Mouse (Mus musculus) heart, embryonic 16.5 days (tissue): ENCODE data around the gene Fgf9. TPM values are rescaled to one million over a fixed set of nuclear protein-coding genes. Genes with fewer than 3 reads are reported as not detected.

Experiments
- ATAC-seq: fragments of 200-750 bp; cut with Nextera tagmentation; replicated peaks from 2 replicates; pipeline ENCODE4 v1.8.0; 2017; ENCODE audit warnings: moderate number of reproducible peaks; ENCODE audit not compliant: insufficient read depth, low FRiP score; ENCODE audit errors: extremely low read depth
- H3K27ac ChIP-seq: fragments of 300-500 bp; sonication (generic); 2 replicates; pipeline ENCODE4 v1.5.1; 2014; ENCODE audit warnings: mild to moderate bottlenecking, low read length, control low read depth, moderate library complexity
- H3K27me3 ChIP-seq: fragments of 300-500 bp; sonication (generic); 2 replicates; pipeline ENCODE4 v1.6.1; 2014; ENCODE audit warnings: low read length, mixed read lengths; ENCODE audit not compliant: control insufficient read depth, insufficient read depth
- H3K36me3 ChIP-seq: fragments of 300-500 bp; sonication (generic); 2 replicates; pipeline ENCODE4 v1.6.1; 2014; ENCODE audit not compliant: control insufficient read depth, insufficient read depth
- H3K4me1 ChIP-seq: fragments of 300-500 bp; sonication (generic); 2 replicates; pipeline ENCODE4 v1.6.1; 2014; ENCODE audit warnings: low read length, mixed read lengths; ENCODE audit not compliant: control insufficient read depth, insufficient read depth
- H3K4me2 ChIP-seq: fragments of 300-500 bp; sonication (generic); 2 replicates; pipeline ENCODE4 v1.6.1; 2014; ENCODE audit warnings: low read depth, mild to moderate bottlenecking, control low read depth, low read length
- H3K4me3 ChIP-seq: fragments of 300-500 bp; sonication (generic); 2 replicates; pipeline ENCODE4 v1.5.1; 2014; ENCODE audit warnings: mild to moderate bottlenecking, control low read depth, low read length
- H3K9ac ChIP-seq: fragments of 300-500 bp; sonication (generic); 2 replicates; pipeline ENCODE4 v1.6.1; 2014; ENCODE audit warnings: low read length, control low read depth
- H3K9me3 ChIP-seq: fragments of 300-500 bp; sonication (generic); replicated peaks from 2 replicates; pipeline ENCODE4 v1.6.1; 2016; ENCODE audit warnings: low read length; ENCODE audit not compliant: control insufficient read depth
- WGBS: fragments of 180-500 bp; shearing (Covaris S2); extraction: QIAGEN DNeasy Blood & Tissue Kit; methylation state at CpG from one replicate; pipeline ENCODE4 v1.1.7; 2014; 5-methylcytosine and 5-hydroxymethylcytosine counted together
- polyA plus RNA-seq: library from polyadenylated mRNA; unstranded; fragments of >200 nt; fragmentation: Nextera tagmentation; extraction: Ambion mirVana; gene quantifications from 2 replicates; pipeline ENCODE4 v1.2.1, GENCODE M21; 2015

The Fgf9 gene
- polyA plus RNA-seq, 1 experiment from 2014 or later: 6.5 TPM

DNA sequence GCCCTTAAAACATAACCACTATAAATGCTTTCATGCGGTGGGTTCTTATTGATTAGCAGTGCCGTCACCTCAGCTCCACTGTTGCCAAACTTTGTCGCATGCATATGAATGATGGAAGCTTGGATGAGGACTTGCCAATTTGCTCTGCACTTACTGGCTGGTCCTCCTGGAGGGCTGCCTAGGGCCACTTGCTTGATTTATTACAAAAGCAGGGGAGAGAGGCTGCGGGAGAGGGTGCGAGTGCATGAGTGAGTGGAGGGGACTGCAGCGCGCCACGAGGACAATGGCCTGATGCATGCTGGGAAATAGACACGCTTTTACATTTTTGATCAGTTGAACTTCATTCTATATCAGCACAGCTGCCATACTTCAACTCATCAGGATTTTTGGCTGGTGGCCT is 39.3 kb downstream of the Fgf9 start:
- Histone ChIP-seq H3K9me3 (no peaks in the 10 kb centered on the region), H3K9ac (no peak overlapping the region), H3K36me3 (no peaks in the 10 kb centered on the region), H3K4me2 (no peak overlapping the region), H3K4me3 (no peak overlapping the region), H3K27me3 (no peaks in the 10 kb centered on the region), H3K4me1 (0 out of 2 replicates have a peak, but pooled peaks cover 6% of the 10 kb centered on the region), H3K27ac (no peak overlapping the region)
- WGBS: 77% methylated on average over 9 of the region's 9 CpGs
- ATAC-seq: no peak

DNA sequence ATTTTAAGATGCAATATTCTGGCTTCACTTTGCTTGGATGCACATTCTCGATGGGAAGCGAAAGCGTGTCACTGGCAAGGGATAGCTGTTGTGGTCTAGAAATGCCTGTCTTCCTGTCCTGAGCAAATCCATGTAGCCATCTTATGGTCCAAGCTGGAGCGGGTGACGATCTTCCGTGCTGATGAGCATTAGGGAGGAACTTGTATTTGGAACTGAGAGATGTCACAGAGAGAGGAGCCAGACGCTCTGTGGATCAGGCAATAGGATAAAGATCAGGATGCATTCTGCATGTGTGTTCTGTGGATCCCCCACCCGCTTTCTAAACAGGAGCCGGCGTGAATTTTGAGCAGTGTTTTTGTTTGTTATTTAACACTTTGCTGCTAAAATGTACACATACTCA is 41.2 kb downstream of the Fgf9 start:
- no peak for ATAC-seq
- H3K4me3 ChIP-seq: no peak overlapping the region
- H3K27me3 ChIP-seq: no peaks in the 10 kb centered on the region
- no peaks in the 10 kb centered on the region for H3K36me3 ChIP-seq
- H3K27ac ChIP-seq: no peak overlapping the region
- H3K9ac ChIP-seq: no peak overlapping the region
- no peaks in the 10 kb centered on the region for H3K9me3 ChIP-seq
- no peak overlapping the region for H3K4me2 ChIP-seq
- 0 out of 2 replicates have a peak, but pooled peaks cover 6% of the 10 kb centered on the region for H3K4me1 ChIP-seq
- WGBS: 85% methylated on average over 10 of the region's 10 CpGs

DNA sequence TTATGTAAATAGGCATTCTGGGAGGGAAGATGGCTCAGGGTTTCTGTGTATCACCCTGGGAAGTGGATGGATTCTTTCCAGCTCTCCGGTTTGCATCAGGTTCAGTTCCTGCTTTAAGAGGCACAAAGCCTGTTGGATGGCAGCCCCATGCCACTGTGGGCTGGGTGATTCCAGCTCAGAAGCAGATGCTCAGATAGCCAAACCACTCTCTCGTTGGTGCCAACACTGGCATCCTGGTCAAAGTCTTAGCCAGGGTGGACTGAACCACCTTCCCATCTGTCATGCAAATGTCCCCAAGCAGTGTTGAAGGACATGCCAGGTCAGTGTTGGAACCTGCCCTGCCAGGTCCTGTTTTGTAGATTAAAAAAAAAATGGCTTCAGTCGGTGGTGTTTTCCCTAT is 42.0 kb downstream of the Fgf9 start:
- Histone ChIP-seq H3K4me3 (no peak overlapping the region), H3K4me1 (0 out of 2 replicates have a peak, but pooled peaks cover 6% of the 10 kb centered on the region), H3K9me3 (no peaks in the 10 kb centered on the region), H3K4me2 (no peak overlapping the region), H3K9ac (no peak overlapping the region), H3K27ac (no peak overlapping the region), H3K36me3 (no peaks in the 10 kb centered on the region), H3K27me3 (no peaks in the 10 kb centered on the region)
- WGBS: 50% methylated on average over 3 of the region's 3 CpGs
- no peak for ATAC-seq

DNA sequence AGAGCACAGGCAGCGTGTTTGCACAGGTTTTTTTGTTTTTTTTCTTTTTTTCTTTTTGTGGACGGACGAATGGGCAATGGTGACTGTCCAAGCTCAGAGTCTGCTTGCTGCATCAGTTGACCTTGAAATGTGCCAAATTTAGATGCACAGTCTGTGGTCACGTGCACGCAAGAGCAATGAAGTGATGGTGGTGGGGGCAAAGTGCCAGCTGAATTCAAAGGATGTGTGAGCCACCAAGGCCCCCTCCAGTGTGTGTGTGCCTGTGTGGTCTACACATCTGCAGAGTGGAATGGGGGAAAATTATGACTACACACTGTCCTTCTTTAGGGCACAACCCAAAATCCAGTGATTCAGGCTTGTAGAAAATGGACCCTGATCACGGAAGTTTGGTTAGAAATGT is 42.8 kb downstream of the Fgf9 start:
- peak overlapping the region; percentile 12 for H3K4me2 ChIP-seq
- H3K27ac ChIP-seq: peak overlapping the region; percentile 68
- H3K36me3 ChIP-seq: no peaks in the 10 kb centered on the region
- 0 out of 2 replicates have a peak, but pooled peaks cover 2% of the 10 kb centered on the region for H3K9me3 ChIP-seq
- no peak overlapping the region for H3K4me3 ChIP-seq
- ATAC-seq: peak; percentile 83
- WGBS: 26% methylated on average over 6 of the region's 6 CpGs
- H3K27me3 ChIP-seq: no peaks in the 10 kb centered on the region
- no peak overlapping the region for H3K9ac ChIP-seq
- 0 out of 2 replicates have a peak, but pooled peaks cover 6% of the 10 kb centered on the region for H3K4me1 ChIP-seq

DNA sequence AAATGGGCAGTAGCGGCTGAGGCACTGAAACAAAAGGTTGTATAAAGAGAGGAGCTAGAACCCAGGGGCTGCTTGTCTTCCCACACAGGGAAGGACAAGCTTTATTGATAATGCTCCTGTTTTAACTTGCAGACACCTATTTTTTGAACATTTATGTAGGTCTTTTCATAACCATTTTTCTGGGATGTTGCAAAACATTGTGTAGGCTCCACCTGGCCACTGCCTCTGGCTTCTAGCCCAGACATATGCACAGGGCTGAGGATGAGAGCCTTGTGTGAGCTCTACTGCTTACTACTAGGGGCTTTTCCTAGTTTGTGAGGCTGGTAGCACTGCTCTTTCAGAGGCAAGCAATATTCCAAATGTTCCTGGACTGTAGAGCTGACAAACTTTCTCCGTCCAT is 43.8 kb downstream of the Fgf9 start:
- 91% methylated on average over 2 of the region's 2 CpGs for WGBS
- 0 out of 2 replicates have a peak, but pooled peaks cover 6% of the 10 kb centered on the region for H3K4me1 ChIP-seq
- H3K4me2 ChIP-seq: no peak overlapping the region
- no peak overlapping the region for H3K9ac ChIP-seq
- no peak for ATAC-seq
- no peaks in the 10 kb centered on the region for H3K27me3 ChIP-seq
- H3K36me3 ChIP-seq: no peaks in the 10 kb centered on the region
- H3K4me3 ChIP-seq: no peak overlapping the region
- no peak overlapping the region for H3K27ac ChIP-seq
- H3K9me3 ChIP-seq: 0 out of 2 replicates have a peak, but pooled peaks cover 2% of the 10 kb centered on the region

DNA sequence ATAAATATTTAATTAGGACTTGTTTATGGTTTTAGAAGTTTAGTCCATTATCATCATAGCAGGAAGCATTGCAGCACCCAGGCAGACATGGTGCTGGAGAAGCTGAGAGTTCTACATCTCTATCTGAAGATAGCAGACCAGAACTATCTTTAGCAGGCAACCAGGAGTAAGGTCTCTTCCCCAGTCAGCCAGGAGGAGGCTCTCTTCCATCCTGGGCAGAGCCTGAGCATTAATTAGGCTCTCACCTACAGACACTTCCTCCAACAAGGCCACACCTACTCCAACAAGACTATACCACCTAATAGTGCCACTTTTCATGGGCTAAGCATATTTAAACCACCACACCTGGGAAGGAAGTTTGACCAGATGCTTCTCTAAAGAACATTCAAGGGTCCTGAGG is 54.3 kb downstream of the Fgf9 start:
- Histone ChIP-seq H3K36me3 (no peaks in the 10 kb centered on the region), H3K9ac (no peak overlapping the region), H3K4me1 (peaks cover 7% of the 10 kb centered on the region; the same call in 1 of the 2 replicates), H3K27ac (no peak overlapping the region), H3K9me3 (no peaks in the 10 kb centered on the region), H3K4me3 (no peak overlapping the region), H3K4me2 (no peak overlapping the region), H3K27me3 (no peaks in the 10 kb centered on the region)
- ATAC-seq: no peak

DNA sequence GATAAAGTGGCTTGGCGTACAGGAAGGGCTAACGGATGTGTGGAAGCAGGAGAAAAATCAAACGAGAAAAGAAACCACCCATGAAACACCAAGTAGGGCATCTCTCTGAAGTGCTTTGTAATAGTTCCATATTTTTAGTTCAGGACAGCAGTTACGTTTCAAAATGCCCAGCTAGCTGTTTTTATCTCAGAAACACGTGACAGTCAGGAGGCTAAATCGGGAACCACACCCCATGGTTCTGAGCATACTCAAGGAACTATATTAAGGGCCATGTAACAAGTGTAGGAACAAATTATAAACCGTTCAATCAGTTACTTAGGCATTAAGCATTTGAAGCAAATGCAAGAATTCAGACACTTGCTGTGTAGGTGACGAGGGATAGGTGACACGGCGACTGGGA is 56.2 kb downstream of the Fgf9 start:
- 56% methylated on average over 10 of the region's 10 CpGs for WGBS
- peaks cover 7% of the 10 kb centered on the region; the same call in 1 of the 2 replicates for H3K4me1 ChIP-seq
- H3K36me3 ChIP-seq: no peaks in the 10 kb centered on the region
- no peaks in the 10 kb centered on the region for H3K27me3 ChIP-seq
- H3K9me3 ChIP-seq: no peaks in the 10 kb centered on the region
- no peak overlapping the region for H3K4me3 ChIP-seq
- H3K27ac ChIP-seq: peak overlapping the region; percentile 53
- H3K9ac ChIP-seq: no peak overlapping the region
- ATAC-seq: 0 out of 2 replicates have a peak, but pooled peaks have one; percentile 28
- no peak overlapping the region for H3K4me2 ChIP-seq

DNA sequence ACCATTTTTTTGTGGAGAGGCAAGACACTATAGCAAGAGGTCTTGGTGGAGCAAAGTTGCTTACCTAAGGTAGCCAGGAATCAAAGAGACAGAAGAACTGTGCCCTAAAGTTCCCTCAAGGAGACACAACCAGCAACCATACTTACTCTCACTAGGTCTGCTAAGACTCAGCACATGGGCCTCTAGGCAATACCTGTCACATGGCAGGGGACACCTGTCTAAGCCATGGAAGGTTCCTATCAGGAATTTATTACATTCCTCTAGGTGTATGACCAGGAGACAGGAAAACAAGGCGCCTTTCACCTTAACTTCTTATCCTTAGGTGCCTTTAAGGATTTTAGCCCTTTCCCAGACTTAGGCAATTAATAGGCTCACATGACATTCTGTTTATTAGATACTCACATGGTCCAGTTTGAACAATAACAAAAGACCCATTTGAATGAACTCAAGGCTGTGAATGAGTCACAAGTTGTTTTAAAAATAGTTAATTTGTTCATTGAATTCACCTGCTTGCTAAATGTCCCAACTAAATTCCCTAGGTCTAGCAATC is 69.2 kb downstream of the Fgf9 start:
- Histone ChIP-seq H3K27ac (no peak overlapping the region), H3K4me2 (no peak overlapping the region), H3K4me1 (no peaks in the 10 kb centered on the region), H3K4me3 (no peak overlapping the region), H3K27me3 (no peaks in the 10 kb centered on the region), H3K9ac (no peak overlapping the region), H3K9me3 (no peaks in the 10 kb centered on the region), H3K36me3 (no peaks in the 10 kb centered on the region)
- 83% methylated on average over 1 of the region's 1 CpGs for WGBS
- no peak for ATAC-seq

DNA sequence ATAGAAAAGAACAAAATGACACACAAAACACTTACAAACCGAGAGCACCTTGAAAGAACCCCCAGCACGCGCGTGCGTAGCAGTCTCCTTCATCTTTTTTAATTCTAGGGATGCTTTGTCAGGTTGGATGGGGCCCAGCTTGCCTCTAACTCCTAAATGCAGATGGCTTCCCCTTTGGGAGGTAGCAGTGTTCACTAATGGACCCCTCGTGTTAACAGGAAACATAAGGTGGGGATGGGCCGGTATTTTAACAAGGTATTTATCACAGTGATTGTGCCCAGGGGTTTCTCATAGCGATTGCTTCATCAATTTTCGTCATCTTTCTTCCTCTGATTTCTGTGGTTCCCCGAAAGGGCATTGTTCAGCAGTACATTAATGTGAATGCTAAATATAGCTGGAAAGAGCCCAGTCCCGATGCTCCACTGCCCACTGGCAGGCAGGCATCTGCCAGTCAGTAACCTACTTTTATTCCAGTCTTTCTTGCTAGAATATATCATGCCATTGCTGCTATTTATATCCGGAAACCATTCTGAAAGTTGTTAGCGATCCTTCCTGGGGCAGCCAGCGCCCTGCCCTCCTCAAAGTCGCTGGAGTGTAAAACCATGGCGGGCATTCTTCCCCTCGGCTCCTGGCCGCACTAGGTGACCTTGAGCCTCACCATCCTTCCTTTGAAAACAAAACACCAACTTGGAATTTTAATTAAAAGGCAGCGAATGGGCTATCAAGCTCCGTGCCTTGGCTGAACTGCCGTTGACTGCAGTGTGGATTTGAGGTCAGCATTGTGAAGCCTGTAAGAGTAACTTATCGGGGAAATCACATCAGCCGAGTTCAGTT is 79.5 kb downstream of the Fgf9 start:
- Histone ChIP-seq H3K4me1 (peaks cover 4% of the 10 kb centered on the region; the same call in 1 of the 2 replicates), H3K27ac (peak overlapping the region; percentile 46), H3K4me3 (peak overlapping the region; percentile 20), H3K4me2 (peak overlapping the region; percentile 53), H3K27me3 (no peaks in the 10 kb centered on the region), H3K9me3 (no peaks in the 10 kb centered on the region), H3K9ac (no peak overlapping the region), H3K36me3 (no peaks in the 10 kb centered on the region)
- 60% methylated on average over 23 of the region's 23 CpGs for WGBS
- no peak for ATAC-seq
